Mouse (Mus musculus): ENCODE results near the gene Epb41.

Epb41 gene

GRCm38 (mm10) chr4:132041471-132042332 is 33.4 kb downstream of the Epb41 start:
- DNase-seq: no peak

GRCm38 (mm10) chr4:132039975-132040645 is 35.0 kb downstream of the Epb41 start:
- no peak for DNase-seq

- no peak for DNase-seq
Measured at GRCm38 (mm10) chr4:132039521-132039920, 35.6 kb downstream of the Epb41 start.

- DNase-seq: no peak
Measured at GRCm38 (mm10) chr4:132038809-132039208, 36.3 kb downstream of the Epb41 start.

- no peak for DNase-seq
Measured at GRCm38 (mm10) chr4:132037991-132038390, 37.1 kb downstream of the Epb41 start.

GRCm38 (mm10) chr4:132037137-132037536 is 38.0 kb downstream of the Epb41 start:
- no peak for DNase-seq

- no peak for DNase-seq
Measured at GRCm38 (mm10) chr4:132034242-132034641, 40.9 kb downstream of the Epb41 start.

GRCm38 (mm10) chr4:132033183-132033582 is 41.9 kb downstream of the Epb41 start:
- no peak for DNase-seq

- no peak for DNase-seq
Measured at GRCm38 (mm10) chr4:132029851-132030741, 45.0 kb downstream of the Epb41 start.

GRCm38 (mm10) chr4:132027806-132028205 is 47.3 kb downstream of the Epb41 start:
- DNase-seq: no peak

GRCm38 (mm10) chr4:132027167-132027566 is 48.0 kb downstream of the Epb41 start:
- no peak for DNase-seq

GRCm38 (mm10) chr4:132025738-132026527 is 49.2 kb downstream of the Epb41 start:
- no peak for DNase-seq

- no peak for DNase-seq
Measured at GRCm38 (mm10) chr4:132025264-132025663, 49.9 kb downstream of the Epb41 start.

- no peak for DNase-seq
Measured at GRCm38 (mm10) chr4:132023816-132024215, 51.3 kb downstream of the Epb41 start.

GRCm38 (mm10) chr4:132022639-132023038 is 52.5 kb downstream of the Epb41 start:
- DNase-seq: no peak

- DNase-seq: no peak
Measured at GRCm38 (mm10) chr4:132021883-132022282, 53.2 kb downstream of the Epb41 start.

GRCm38 (mm10) chr4:132018547-132018946 is 56.6 kb downstream of the Epb41 start:
- no peak for DNase-seq

GRCm38 (mm10) chr4:132015374-132015773 is 59.7 kb downstream of the Epb41 start:
- no peak for DNase-seq

- no peak for DNase-seq
Measured at GRCm38 (mm10) chr4:132011619-132012018, 63.5 kb downstream of the Epb41 start.

- DNase-seq: no peak
Measured at GRCm38 (mm10) chr4:132010416-132010815, 64.7 kb downstream of the Epb41 start.

- DNase-seq: no peak
Measured at GRCm38 (mm10) chr4:132008191-132008590, 66.9 kb downstream of the Epb41 start.

- DNase-seq: no peak
Measured at GRCm38 (mm10) chr4:132007123-132007522, 68.0 kb downstream of the Epb41 start.

All from cerebellum, adult 18-20 months (tissue).